In the genomic region with DNA sequence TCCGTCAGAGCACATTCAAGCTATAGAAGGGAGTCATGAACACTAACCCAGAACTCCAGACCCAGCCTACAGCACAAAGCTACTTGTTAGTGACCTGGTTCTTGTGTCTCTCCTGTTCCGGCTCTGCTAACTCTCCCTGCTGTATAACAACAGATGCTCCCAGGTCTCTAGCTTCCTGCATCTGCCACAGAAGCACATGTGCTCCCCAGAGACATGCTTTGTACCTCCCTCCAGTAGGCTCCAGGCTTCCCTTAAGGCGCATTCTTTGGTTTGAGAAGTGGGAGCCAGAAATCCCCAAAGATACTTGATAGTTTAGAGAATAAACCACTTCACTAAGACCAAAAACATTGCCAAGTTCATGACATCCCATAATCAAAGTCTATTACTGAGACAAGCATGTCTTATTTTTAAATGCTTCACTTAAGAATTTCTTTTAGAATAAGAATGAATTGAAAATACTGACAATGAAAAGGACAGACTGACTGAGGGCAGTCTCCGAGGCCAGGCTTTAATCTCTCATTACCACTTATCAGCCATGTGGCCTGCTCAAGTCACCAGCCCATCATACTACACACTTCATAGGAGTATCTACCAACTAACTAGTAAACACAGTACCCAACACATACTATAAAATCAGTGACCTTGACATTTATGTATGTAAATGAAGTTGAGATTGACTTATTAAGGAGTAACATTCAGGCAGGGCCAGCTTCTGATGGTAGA, we compare ENCODE assay signal across 20 mouse cellular contexts. TPM values are rescaled to one million over a fixed set of nuclear protein-coding genes. Genes with fewer than 3 reads are reported as not detected.
DNase-seq lines count a peak whose midpoint lies in the region; ATAC-seq and TF ChIP-seq lines count a peak whose summit lies in the region.
"Had no signal": no experiment of that assay in that cellular context is flagged by ENCODE, and none has a peak within 500 bp of the region (broad histone marks: within the 10 kb centered on the region; RNA-seq: fewer than 3 reads in every experiment).

No protein-coding gene starts in this region.

- ATAC-seq in frontal cortex, adult (ENCODE audit: low TSS enrichment): peak; percentile 38; the same call in 1 of the 2 replicates
- ATAC-seq in heart, postnatal 0 days (ENCODE audit: insufficient read depth, low read depth): peak; percentile 53
- no peak for ATAC-seq in forebrain, embryonic 16.5 days
- ATAC-seq: inflammation-experienced regulatory T-cells, adult 6 months; Patski had no signal

- H3K27ac ChIP-seq in kidney, adult 2 months (ENCODE audit: insufficient read depth, low read depth, low read length): no peak overlapping the region
- H3K27ac ChIP-seq in heart, postnatal 0 days (ENCODE audit: low read depth): peak overlapping the region; percentile 64
- H3K27ac ChIP-seq in forebrain, embryonic 16.5 days (ENCODE audit: low read length): no peak overlapping the region
- H3K27ac ChIP-seq: forebrain, embryonic 12.5 days; hindbrain, embryonic 10.5 days; limb, embryonic 13.5 days; liver, embryonic 15.5 days had no signal

- TF ChIP-seq CTCF in kidney, adult 2 months (conservative IDR thresholded peaks at IDR 0.05; ENCODE audit: insufficient read depth, insufficient read length, low read depth, low read length): no peak
- TF ChIP-seq CTCF in heart, postnatal 0 days (IDR thresholded peaks at IDR 0.05; ENCODE audit: low read depth): no peak

- H3K4me1 ChIP-seq in kidney, adult 2 months (ENCODE audit: control insufficient read depth, insufficient read depth, low read length): no peaks in the 10 kb centered on the region; the same call in 1 of the 2 replicates
- peaks cover 15% of the 10 kb centered on the region for H3K4me1 ChIP-seq in heart, postnatal 0 days (ENCODE audit: control insufficient read depth, insufficient read depth)
- H3K4me1 ChIP-seq in forebrain, embryonic 16.5 days (replicated peaks; ENCODE audit: control insufficient read depth, insufficient read depth, low read length): 0 out of 2 replicates have a peak, but pooled peaks cover 4% of the 10 kb centered on the region
- H3K4me1 ChIP-seq: forebrain, embryonic 12.5 days; liver, embryonic 15.5 days had no signal

- TF ChIP-seq EP300 in heart, postnatal 0 days (IDR thresholded peaks at IDR 0.05; ENCODE audit: low read depth): no peak

- no peak overlapping the region for H3K9ac ChIP-seq in heart, postnatal 0 days (replicated peaks; ENCODE audit: low read depth, low read length)
- no peak overlapping the region for H3K9ac ChIP-seq in forebrain, embryonic 16.5 days (replicated peaks; ENCODE audit: low read depth, low read length)
- H3K9ac ChIP-seq: forebrain, embryonic 12.5 days; limb, embryonic 13.5 days; liver, embryonic 15.5 days had no signal

- 81% methylated on average over 4 of the region's 4 CpGs for WGBS in kidney, adult 2 months
- WGBS in heart, postnatal 0 days: 55% methylated on average over 4 of the region's 4 CpGs
- WGBS in forebrain, embryonic 16.5 days: 84% methylated on average over 4 of the region's 4 CpGs

- no peaks in the 10 kb centered on the region for H3K27me3 ChIP-seq in kidney, adult 2 months (replicated peaks; ENCODE audit: control insufficient read depth, insufficient read depth, low read length)
- H3K27me3 ChIP-seq in heart, postnatal 0 days (ENCODE audit: control insufficient read depth, insufficient read depth, low read length): peaks cover 13% of the 10 kb centered on the region; the same call in 1 of the 2 replicates
- no peaks in the 10 kb centered on the region for H3K27me3 ChIP-seq in forebrain, embryonic 16.5 days (replicated peaks; ENCODE audit: control insufficient read depth, insufficient read depth, low read length)
- H3K27me3 ChIP-seq: forebrain, embryonic 12.5 days; limb, embryonic 13.5 days; liver, embryonic 15.5 days; Patski had no signal

- DNase-seq in frontal cortex, postnatal 25 days (ENCODE audit: low spot score in 2 of 2): no peak
- peak; percentile 36 for DNase-seq in kidney, adult 2 months
- no peak for DNase-seq in kidney, postnatal 4 days
- peak; percentile 17 for DNase-seq in MN1 (ENCODE audit: low spot score)
- peak; percentile 37 for DNase-seq in heart, postnatal 0 days (ENCODE audit: low spot score)
- DNase-seq in right cerebral cortex, postnatal 10 days (ENCODE audit: low spot score in 2 of 2): no peak
- DNase-seq: cerebellum, adult 11 months; thymus, postnatal 36 days had no signal

- TF ChIP-seq POLR2A in kidney, adult 2 months (IDR thresholded peaks at IDR 0.05; ENCODE audit: low read depth, low read length): no peak

- no peak overlapping the region for H3K4me3 ChIP-seq in kidney, adult 2 months (ENCODE audit: insufficient read depth, low read depth, low read length)
- H3K4me3 ChIP-seq in heart, postnatal 0 days (ENCODE audit: low read depth, low read length): no peak overlapping the region
- H3K4me3 ChIP-seq in forebrain, embryonic 16.5 days (replicated peaks; ENCODE audit: low read length): no peak overlapping the region
- H3K4me3 ChIP-seq: forebrain, embryonic 12.5 days; hindbrain, embryonic 10.5 days; limb, embryonic 13.5 days; liver, embryonic 15.5 days had no signal

- no peaks in the 10 kb centered on the region for H3K9me3 ChIP-seq in heart, postnatal 0 days (replicated peaks; ENCODE audit: control insufficient read depth, low read length)
- H3K9me3 ChIP-seq in forebrain, embryonic 16.5 days (ENCODE audit: control insufficient read depth, low read length): no peaks in the 10 kb centered on the region
- H3K9me3 ChIP-seq: forebrain, embryonic 12.5 days; hindbrain, embryonic 10.5 days; limb, embryonic 13.5 days; liver, embryonic 15.5 days had no signal

- H3K4me2 ChIP-seq in heart, postnatal 0 days (ENCODE audit: low read depth, low read length): no peak overlapping the region
- no peak overlapping the region for H3K4me2 ChIP-seq in forebrain, embryonic 16.5 days (ENCODE audit: low read length)
- H3K4me2 ChIP-seq: forebrain, embryonic 12.5 days; limb, embryonic 13.5 days; liver, embryonic 15.5 days; midbrain, embryonic 11.5 days had no signal

- no peaks in the 10 kb centered on the region for H3K36me3 ChIP-seq in kidney, adult 2 months (ENCODE audit: control insufficient read depth, insufficient read depth, low read length)
- no peaks in the 10 kb centered on the region for H3K36me3 ChIP-seq in heart, postnatal 0 days (replicated peaks; ENCODE audit: control insufficient read depth, insufficient read depth, low read length)
- H3K36me3 ChIP-seq in forebrain, embryonic 16.5 days (ENCODE audit: control insufficient read depth, insufficient read depth): no peaks in the 10 kb centered on the region
- H3K36me3 ChIP-seq: forebrain, embryonic 12.5 days; hindbrain, embryonic 10.5 days; limb, embryonic 13.5 days; liver, embryonic 15.5 days had no signal

RNA-seq across cellular contexts. Expression of gene 1700020N01Rik, which starts 43.2 kb away (rescaled TPM):
- 0.09 and 0.14 TPM in 2 replicates for polyA plus RNA-seq in kidney, adult 2 months (2012; rRNA removed)
- total RNA-seq in heart, postnatal 0 days (2014; rRNA removed; ENCODE audit: low replicate concordance): not detected in 2 replicates
- polyA plus RNA-seq in heart, postnatal 0 days (2015; fragmentation: Nextera tagmentation; extraction: Ambion mirVana): not detected in 2 replicates
- not detected in 2 replicates for polyA plus RNA-seq in forebrain, embryonic 16.5 days (2015; fragmentation: Nextera tagmentation; extraction: Ambion mirVana)
- total RNA-seq: gastrocnemius, adult 8-10 months; layer of hippocampus, adult 18-20 months; left cerebral cortex, adult 8-10 months had no signal
- polyA plus RNA-seq: forebrain, embryonic 12.5 days; hindbrain, embryonic 10.5 days; inflammation-experienced regulatory T-cells, adult 6 months; limb, embryonic 13.5 days; liver, embryonic 15.5 days; midbrain, embryonic 11.5 days; Patski had no signal

Comparison
In these comparisons a context has a peak if more than half of its experiments do, and no peak if none do; other contexts are left out.
1. DNase-seq: peak in kidney, adult 2 months (single experiment), MN1 (single experiment) and heart, postnatal 0 days (single experiment); none in frontal cortex, postnatal 25 days (0 of 2), kidney, postnatal 4 days (0 of 2) and right cerebral cortex, postnatal 10 days (0 of 2).